Mouse (Mus musculus) embryonic facial prominence, embryonic 15.5 days (tissue): ENCODE results near the gene Spata13. TPM values are rescaled to one million over a fixed set of nuclear protein-coding genes. Genes with fewer than 3 reads are reported as not detected.

Experiments
- ATAC-seq: fragments of 200-750 bp; cut with Nextera tagmentation; 2 replicates; pipeline ENCODE4 v1.8.0; 2017; ENCODE audit warnings: low read depth, moderate TSS enrichment; ENCODE audit not compliant: insufficient number of reproducible peaks, low FRiP score, low TSS enrichment
- H3K27ac ChIP-seq: fragments of 300-500 bp; sonication (generic); replicated peaks from 2 replicates; pipeline ENCODE4 v1.5.1; 2015; ENCODE audit warnings: mild to moderate bottlenecking, inconsistent platforms
- H3K27me3 ChIP-seq: fragments of 300-500 bp; sonication (generic); 2 replicates; pipeline ENCODE4 v1.6.1; 2015; ENCODE audit warnings: inconsistent platforms
- H3K36me3 ChIP-seq: fragments of 300-500 bp; sonication (generic); 2 replicates; pipeline ENCODE4 v1.6.1; 2015; ENCODE audit warnings: mild to moderate bottlenecking, inconsistent platforms
- H3K4me1 ChIP-seq: fragments of 300-500 bp; sonication (generic); 2 replicates; pipeline ENCODE4 v1.6.1; 2015; ENCODE audit warnings: inconsistent platforms
- H3K4me2 ChIP-seq: fragments of 300-500 bp; sonication (generic); replicated peaks from 2 replicates; pipeline ENCODE4 v1.6.1; 2015; ENCODE audit warnings: mild to moderate bottlenecking, inconsistent platforms
- H3K4me3 ChIP-seq: fragments of 300-500 bp; sonication (generic); replicated peaks from 2 replicates; pipeline ENCODE4 v1.5.1; 2015; ENCODE audit warnings: mild to moderate bottlenecking, inconsistent platforms
- H3K9ac ChIP-seq: fragments of 300-500 bp; sonication (generic); 2 replicates; pipeline ENCODE4 v1.6.1; 2015; ENCODE audit warnings: inconsistent platforms
- H3K9me3 ChIP-seq: fragments of 300-500 bp; sonication (generic); replicated peaks from 2 replicates; pipeline ENCODE4 v1.6.1; 2016; ENCODE audit warnings: inconsistent platforms
- WGBS: fragments of 180-500 bp; shearing (Covaris S2); methylation state at CpG from one replicate; pipeline ENCODE4 v1.1.7; 2015; 5-methylcytosine and 5-hydroxymethylcytosine counted together
- polyA plus RNA-seq: library from polyadenylated mRNA; unstranded; fragments of >200 nt; fragmentation: Nextera tagmentation; extraction: Ambion mirVana; gene quantifications from 2 replicates; pipeline ENCODE4 v1.2.1, GENCODE M21; 2015

Gene Spata13
- polyA plus RNA-seq, 1 experiment from 2014 or later = 16.1 TPM

DNA sequence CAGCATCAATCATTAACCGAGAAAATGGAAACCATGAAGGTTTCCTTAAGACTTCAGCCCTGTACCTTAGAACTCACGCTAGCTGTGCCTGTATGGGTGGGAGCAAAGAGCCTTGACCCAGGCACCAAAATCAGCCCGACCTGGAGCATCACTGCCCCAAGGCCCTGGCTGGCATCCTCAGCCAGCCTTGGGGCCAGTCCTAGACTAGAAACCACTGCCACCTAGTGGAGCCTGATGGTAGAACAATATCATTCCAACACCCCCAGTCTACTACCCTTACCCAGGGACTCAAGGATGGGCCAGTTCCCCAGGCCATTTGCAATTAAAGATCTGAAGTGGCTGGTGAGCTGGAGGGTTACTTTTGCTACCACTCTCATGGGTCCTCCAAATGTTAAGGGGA, 156.3 kb downstream of the Spata13 start:
- H3K9me3 ChIP-seq = no peaks in the 10 kb centered on the region
- H3K9ac ChIP-seq = no peak overlapping the region
- no peaks in the 10 kb centered on the region for H3K27me3 ChIP-seq
- no peak overlapping the region for H3K27ac ChIP-seq
- peaks cover 36% of the 10 kb centered on the region for H3K36me3 ChIP-seq
- ATAC-seq = no peak
- WGBS = 42% methylated on average over 3 of the region's 3 CpGs
- no peak overlapping the region for H3K4me3 ChIP-seq
- H3K4me1 ChIP-seq = 0 out of 2 replicates have a peak, but pooled peaks cover 5% of the 10 kb centered on the region
- H3K4me2 ChIP-seq = no peak overlapping the region

DNA sequence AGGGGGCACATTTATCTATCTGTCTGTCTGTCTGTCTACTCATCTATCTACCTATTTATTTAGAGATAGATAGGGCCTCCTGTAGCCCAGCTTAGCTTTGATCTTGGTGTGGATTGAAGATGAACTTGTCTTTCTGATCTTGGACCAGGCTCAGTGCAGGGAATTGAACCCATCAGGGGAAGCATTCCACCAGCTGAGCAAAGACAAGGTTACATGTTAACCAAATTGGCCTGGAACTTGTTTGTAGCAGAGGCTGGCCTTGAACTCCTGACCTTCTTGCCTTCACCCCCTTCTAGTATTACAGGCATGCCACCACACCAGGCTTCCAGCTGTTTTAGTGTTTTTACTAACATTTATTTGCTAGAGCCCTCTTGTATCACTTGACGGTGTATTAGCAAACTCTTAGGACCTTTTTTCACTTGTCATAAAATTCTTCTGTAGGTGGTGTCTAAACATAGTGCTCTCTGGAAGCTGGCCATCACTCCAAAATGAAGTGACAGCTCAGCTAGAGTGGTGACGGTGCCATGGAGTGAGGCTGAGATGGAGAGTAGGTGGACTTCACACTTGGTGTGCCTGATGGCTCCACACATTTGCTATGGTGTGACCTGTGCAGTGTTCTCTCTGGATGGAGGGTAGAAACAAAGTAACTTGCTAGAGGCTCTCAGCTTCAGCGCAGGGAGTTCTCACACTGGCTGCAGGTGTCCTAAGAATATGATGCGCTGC, 163.0 kb downstream of the Spata13 start:
- 88% methylated on average over 4 of the region's 4 CpGs for WGBS
- peaks cover 34% of the 10 kb centered on the region; the same call in 1 of the 2 replicates for H3K36me3 ChIP-seq
- no peak overlapping the region for H3K9ac ChIP-seq
- H3K27me3 ChIP-seq = no peaks in the 10 kb centered on the region
- H3K27ac ChIP-seq = no peak overlapping the region
- no peak overlapping the region for H3K4me2 ChIP-seq
- ATAC-seq = no peak
- H3K4me1 ChIP-seq = peaks cover 3% of the 10 kb centered on the region; the same call in 1 of the 2 replicates
- H3K9me3 ChIP-seq = no peaks in the 10 kb centered on the region
- no peak overlapping the region for H3K4me3 ChIP-seq

DNA sequence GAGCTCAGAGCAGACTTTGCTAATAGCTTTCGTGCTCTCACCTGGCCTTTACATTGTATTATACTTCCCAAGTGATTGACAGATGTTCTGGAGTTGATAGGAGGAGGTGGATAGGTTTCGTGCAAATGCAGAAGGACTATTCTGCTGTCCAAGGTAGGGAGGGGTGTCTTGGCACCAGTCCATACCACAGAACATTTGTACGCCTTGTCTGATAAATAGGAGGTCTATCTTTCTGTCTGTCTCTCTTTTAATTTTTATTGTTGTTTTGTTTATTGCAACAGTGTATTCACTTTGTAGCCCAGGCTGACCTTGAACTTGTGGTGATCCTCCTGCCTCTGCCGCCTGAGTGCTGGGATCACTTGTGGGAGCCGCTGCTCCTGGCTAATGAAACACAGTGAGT, 163.8 kb downstream of the Spata13 start:
- Histone ChIP-seq H3K9ac (no peak overlapping the region), H3K36me3 (peaks cover 37% of the 10 kb centered on the region), H3K27me3 (no peaks in the 10 kb centered on the region), H3K4me2 (no peak overlapping the region), H3K27ac (no peak overlapping the region), H3K4me1 (peaks cover 3% of the 10 kb centered on the region; the same call in 1 of the 2 replicates), H3K9me3 (no peaks in the 10 kb centered on the region), H3K4me3 (no peak overlapping the region)
- ATAC-seq = no peak
- 86% methylated on average over 5 of the region's 5 CpGs for WGBS

DNA sequence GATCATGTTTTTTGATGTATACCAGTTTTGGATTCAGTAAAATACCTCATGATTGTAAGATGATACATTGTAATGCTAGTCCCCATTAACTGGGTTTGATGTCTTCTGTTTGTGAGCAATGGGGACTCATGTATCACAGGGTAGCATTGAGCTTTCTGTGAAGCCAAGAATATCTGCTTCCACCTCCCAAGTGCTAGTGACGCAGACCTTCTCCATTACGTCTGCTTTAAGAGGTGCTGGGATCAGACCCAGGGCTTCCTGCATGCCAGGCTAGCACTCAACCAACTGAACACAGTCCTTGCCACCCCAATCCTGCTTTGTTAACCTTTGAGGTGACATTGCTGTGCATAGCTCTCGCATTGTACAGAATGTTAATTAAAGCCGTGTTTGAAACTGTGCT, 164.9 kb downstream of the Spata13 start:
- peaks cover 44% of the 10 kb centered on the region for H3K36me3 ChIP-seq
- no peaks in the 10 kb centered on the region for H3K27me3 ChIP-seq
- WGBS = 81% methylated on average over 4 of the region's 4 CpGs
- no peaks in the 10 kb centered on the region for H3K9me3 ChIP-seq
- no peak overlapping the region for H3K9ac ChIP-seq
- no peak for ATAC-seq
- no peak overlapping the region for H3K27ac ChIP-seq
- H3K4me3 ChIP-seq = no peak overlapping the region
- H3K4me2 ChIP-seq = no peak overlapping the region
- peaks cover 3% of the 10 kb centered on the region; the same call in 1 of the 2 replicates for H3K4me1 ChIP-seq

DNA sequence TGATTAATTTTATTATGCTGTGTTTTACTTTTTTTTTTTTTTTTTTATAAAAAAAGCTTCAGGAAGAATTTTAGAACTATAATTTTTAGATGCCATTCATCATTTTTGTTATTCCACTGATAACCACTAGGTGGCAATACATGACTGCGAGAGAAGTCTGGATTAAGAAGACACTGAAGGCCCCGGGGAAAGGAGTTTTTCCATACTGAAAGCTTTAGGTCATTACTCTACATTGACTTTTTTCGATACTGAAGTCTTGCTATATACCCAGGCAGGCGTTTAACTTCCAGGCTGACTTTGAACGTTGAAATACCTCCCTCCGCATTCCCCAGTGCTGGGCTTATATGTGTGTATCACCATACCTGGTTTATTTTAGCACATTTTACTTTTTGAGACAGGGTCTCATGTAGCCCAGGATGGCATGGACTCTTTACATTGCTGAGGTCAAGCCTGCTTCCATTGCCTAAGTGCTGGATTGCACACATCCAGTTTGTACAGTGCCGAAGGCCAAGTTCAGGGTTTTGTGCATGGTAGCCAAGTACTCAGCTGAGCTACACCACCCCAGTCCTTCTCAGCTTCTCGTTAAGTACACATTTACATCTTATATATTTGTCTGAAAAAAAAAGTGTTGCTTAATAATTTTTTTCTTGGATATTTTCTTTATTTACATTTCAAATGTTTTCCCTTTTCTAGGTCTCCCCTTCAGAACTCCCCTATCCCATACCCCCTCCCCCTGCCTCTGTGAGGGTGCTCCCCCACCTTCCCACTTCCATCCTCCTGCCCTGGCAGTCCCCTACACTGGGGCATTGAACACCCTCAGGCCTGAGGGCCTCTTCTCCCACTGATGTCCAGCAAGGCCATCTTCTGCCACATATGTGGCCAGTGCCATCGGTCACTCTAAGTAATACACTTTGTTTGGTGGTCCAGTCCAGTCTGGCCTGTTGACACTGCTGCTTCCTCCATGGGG, 166.2 kb downstream of the Spata13 start:
- Histone ChIP-seq H3K9ac (no peak overlapping the region), H3K36me3 (peaks cover 47% of the 10 kb centered on the region), H3K27me3 (no peaks in the 10 kb centered on the region), H3K4me1 (peaks cover 3% of the 10 kb centered on the region; the same call in 1 of the 2 replicates), H3K4me3 (no peak overlapping the region), H3K4me2 (no peak overlapping the region), H3K27ac (no peak overlapping the region), H3K9me3 (no peaks in the 10 kb centered on the region)
- no peak for ATAC-seq
- 40% methylated on average over 9 of the region's 9 CpGs for WGBS

DNA sequence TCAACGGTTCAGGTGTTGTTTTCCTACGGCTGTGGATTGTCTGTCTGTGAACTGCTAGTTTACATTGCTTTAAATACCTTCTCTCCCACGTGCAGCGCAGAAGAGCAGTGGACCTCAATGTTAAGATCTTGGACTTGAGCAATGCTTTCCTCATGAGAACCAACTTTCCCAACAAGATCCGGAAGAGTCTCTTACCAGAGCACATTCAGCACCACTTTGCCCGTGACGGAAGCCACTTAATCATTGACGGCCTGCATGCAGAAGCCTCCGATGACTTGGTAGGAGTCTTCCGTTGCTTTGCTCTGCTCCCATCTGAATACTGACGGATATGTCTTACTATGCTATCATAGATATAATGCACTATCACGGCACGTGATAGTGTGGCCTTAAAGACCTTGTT, 168.2 kb downstream of the Spata13 start:
- Histone ChIP-seq H3K4me1 (peaks cover 9% of the 10 kb centered on the region; the same call in 1 of the 2 replicates), H3K4me3 (no peak overlapping the region), H3K4me2 (no peak overlapping the region), H3K27me3 (no peaks in the 10 kb centered on the region), H3K27ac (no peak overlapping the region), H3K9me3 (no peaks in the 10 kb centered on the region), H3K36me3 (peaks cover 38% of the 10 kb centered on the region), H3K9ac (no peak overlapping the region)
- WGBS = 90% methylated on average over 13 of the region's 13 CpGs
- ATAC-seq = no peak

DNA sequence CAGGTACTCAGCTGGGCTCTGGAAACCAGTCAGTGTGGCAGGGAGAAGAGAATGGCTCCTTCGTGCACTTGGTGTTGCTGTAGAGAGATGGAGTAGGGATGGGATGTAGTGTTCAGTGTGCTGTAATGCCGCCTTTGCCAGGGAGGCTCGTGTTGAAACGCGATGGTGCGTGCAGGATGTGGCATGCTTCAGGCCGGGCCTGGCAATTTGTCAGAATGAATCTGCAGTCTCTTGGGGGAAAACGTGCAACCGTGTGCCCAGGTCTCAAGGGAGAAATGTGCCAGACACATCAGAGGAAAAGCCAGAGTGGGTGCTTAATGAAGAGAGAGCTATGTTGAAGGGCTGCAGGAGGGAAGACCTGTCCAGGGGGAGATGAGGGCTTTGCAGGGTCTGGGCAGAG, 171.2 kb downstream of the Spata13 start:
- no peak for ATAC-seq
- no peak overlapping the region for H3K27ac ChIP-seq
- WGBS = 63% methylated on average over 9 of the region's 9 CpGs
- H3K9ac ChIP-seq = no peak overlapping the region
- H3K4me1 ChIP-seq = peaks cover 11% of the 10 kb centered on the region; the same call in 1 of the 2 replicates
- H3K4me2 ChIP-seq = no peak overlapping the region
- no peak overlapping the region for H3K4me3 ChIP-seq
- no peaks in the 10 kb centered on the region for H3K9me3 ChIP-seq
- H3K36me3 ChIP-seq = peaks cover 22% of the 10 kb centered on the region
- no peaks in the 10 kb centered on the region for H3K27me3 ChIP-seq

DNA sequence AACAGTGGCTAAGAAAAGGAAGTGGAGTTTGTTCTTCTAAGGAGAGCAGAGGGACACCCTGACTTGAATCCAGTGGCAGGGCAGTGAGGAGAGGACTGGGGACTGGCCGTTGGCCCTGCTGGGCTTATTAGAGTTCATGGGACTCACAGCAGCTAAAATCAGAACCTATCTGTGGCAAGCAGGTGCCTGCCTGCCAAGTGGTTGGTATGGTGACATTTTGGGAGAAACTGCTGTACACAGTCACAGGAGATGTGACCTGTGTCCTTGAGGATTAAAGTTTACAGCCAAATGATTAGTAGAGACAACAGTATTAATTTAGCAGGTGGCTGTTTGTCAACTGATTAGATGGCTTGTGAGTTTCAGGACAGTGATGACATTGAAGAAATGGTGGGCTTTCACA, 172.1 kb downstream of the Spata13 start:
- Histone ChIP-seq H3K4me3 (no peak overlapping the region), H3K9ac (no peak overlapping the region), H3K36me3 (peaks cover 22% of the 10 kb centered on the region), H3K9me3 (no peaks in the 10 kb centered on the region), H3K4me1 (peaks cover 10% of the 10 kb centered on the region; the same call in 1 of the 2 replicates), H3K27me3 (no peaks in the 10 kb centered on the region), H3K4me2 (no peak overlapping the region), H3K27ac (peak overlapping the region; percentile 79)
- ATAC-seq = no peak
- WGBS = 78% methylated on average over 1 of the region's 1 CpGs

DNA sequence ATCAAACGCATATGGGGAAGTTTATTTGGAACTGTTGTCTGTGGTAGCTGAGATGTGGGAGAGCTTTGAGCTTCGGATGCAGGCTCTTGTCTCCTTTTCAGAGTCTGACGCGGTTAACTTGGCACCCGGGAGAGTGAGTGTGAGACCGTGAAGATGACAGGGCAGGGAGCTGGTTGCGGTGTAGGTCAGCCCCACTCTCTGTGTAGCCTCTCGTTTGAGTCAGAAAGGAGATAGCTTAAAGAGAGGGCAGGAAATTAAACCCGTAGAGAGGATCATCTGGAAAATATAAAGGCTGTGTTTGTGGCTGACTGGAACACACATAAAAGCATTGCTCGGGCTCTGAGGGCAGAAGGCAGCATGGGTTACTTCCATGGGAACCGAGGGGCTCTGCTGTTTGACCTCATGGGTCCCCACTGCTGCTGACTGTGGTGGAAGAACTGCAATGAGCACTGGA, 173.1 kb downstream of the Spata13 start:
- peak; percentile 89 for ATAC-seq
- Histone ChIP-seq H3K4me2 (0 out of 2 replicates have a peak overlapping the region, but pooled peaks have one; percentile 12), H3K27ac (peak overlapping the region; percentile 79)

DNA sequence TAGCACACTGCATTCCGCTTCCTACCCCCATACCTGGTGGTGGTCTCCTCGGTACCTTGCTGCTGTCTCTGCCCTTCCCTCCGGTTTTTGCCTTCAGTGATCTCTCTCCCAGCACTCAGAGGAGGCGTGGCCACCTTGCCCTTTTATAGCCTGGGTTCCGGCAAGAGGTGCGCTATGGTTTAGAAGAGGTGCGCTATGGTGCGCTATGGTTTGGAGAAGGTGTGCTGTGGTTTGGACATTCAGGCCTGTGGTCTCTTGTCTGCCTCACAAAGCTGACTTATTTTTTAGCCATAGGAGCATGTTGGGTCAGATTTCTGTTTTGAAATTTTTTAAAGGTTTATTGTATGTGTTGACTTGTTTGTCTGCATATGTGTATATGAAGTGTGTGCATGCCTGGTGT, 176.1 kb downstream of the Spata13 start:
- Histone ChIP-seq H3K36me3 (peaks cover 13% of the 10 kb centered on the region), H3K9ac (no peak overlapping the region), H3K4me2 (no peak overlapping the region), H3K27ac (no peak overlapping the region), H3K4me3 (no peak overlapping the region), H3K27me3 (no peaks in the 10 kb centered on the region), H3K9me3 (no peaks in the 10 kb centered on the region), H3K4me1 (peaks cover 10% of the 10 kb centered on the region; the same call in 1 of the 2 replicates)
- no peak for ATAC-seq
- WGBS = 91% methylated on average over 8 of the region's 8 CpGs

More for the DNA sequence above, 173.1 kb downstream of the Spata13 start:
- peaks cover 26% of the 10 kb centered on the region for H3K36me3 ChIP-seq
- no peak overlapping the region for H3K4me3 ChIP-seq
- no peaks in the 10 kb centered on the region for H3K9me3 ChIP-seq
- no peaks in the 10 kb centered on the region for H3K27me3 ChIP-seq
- H3K4me1 ChIP-seq = peaks cover 10% of the 10 kb centered on the region; the same call in 1 of the 2 replicates
- H3K9ac ChIP-seq = no peak overlapping the region
- 24% methylated on average over 11 of the region's 11 CpGs for WGBS

DNA sequence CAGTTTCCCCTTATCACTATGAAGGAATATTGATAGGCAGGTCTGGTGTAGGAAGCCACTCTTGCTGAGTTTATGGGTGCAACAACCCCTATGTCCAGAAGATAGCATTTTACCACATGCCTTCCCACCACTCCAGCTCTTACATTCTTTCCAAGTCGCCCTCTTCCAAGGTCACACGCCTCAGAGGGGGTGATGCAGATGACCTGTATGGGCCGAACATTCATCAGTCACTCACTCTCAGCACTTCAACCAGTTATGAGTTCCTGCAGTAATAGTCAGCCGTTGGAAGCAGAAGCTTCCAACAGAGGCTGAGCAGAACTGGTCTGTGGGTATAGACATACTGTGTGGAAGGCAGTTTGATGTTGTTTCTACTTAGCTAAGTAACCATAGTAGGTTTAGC, 177.7 kb downstream of the Spata13 start:
- Histone ChIP-seq H3K36me3 (peaks cover 21% of the 10 kb centered on the region), H3K4me3 (no peak overlapping the region), H3K27ac (no peak overlapping the region), H3K27me3 (no peaks in the 10 kb centered on the region), H3K9ac (no peak overlapping the region), H3K4me1 (peaks cover 7% of the 10 kb centered on the region; the same call in 1 of the 2 replicates), H3K9me3 (no peaks in the 10 kb centered on the region), H3K4me2 (no peak overlapping the region)
- no peak for ATAC-seq
- WGBS = 93% methylated on average over 4 of the region's 4 CpGs
